Mouse (Mus musculus) MEL (cell line): ENCODE data around the gene Pdia3.
A peak's percentile ranks its signal among the peaks of the same experiment; 100 is the strongest.

Experiments
- CTCF ChIP-seq, 3 experiments: IDR thresholded peaks in 2 of 3; conservative IDR thresholded peaks in 1 of 3; 2 replicates each; pipeline ENCODE4 v1.5.1; 2011 to 2012; ENCODE audit warnings: low read length in 3 of 3, low read depth in 2 of 3, mild to moderate bottlenecking in 2 of 3, improper control_type of control experiment in 1 of 3, inconsistent platforms in 1 of 3, mixed read lengths in 1 of 3, moderate library complexity in 1 of 3; ENCODE audit not compliant: control insufficient read depth in 1 of 3, insufficient read depth in 1 of 3, poor library complexity in 1 of 3, severe bottlenecking in 1 of 3
- EP300 ChIP-seq, 2 experiments: IDR thresholded peaks; 2 replicates each; pipeline ENCODE4 v1.6.1; 2011; ENCODE audit warnings: improper control_type of control experiment in 2 of 2, low read length in 2 of 2, low read depth in 1 of 2, mild to moderate bottlenecking in 1 of 2
- MAX ChIP-seq: IDR thresholded peaks from 2 replicates; pipeline ENCODE4 v1.6.1; 2011; ENCODE audit warnings: low read length, improper control_type of control experiment
- MAZ ChIP-seq: IDR thresholded peaks from 2 replicates; pipeline ENCODE4 v1.6.1; 2012; ENCODE audit warnings: low read depth, mild to moderate bottlenecking, inconsistent platforms, low read length, improper control_type of control experiment
- MEF2A ChIP-seq: IDR thresholded peaks from 2 replicates; pipeline ENCODE4 v1.6.1; 2014; ENCODE audit warnings: low read depth, mild to moderate bottlenecking, inconsistent platforms, low read length, improper control_type of control experiment; ENCODE audit not compliant: poor library complexity, insufficient replicate concordance, severe bottlenecking; ENCODE audit errors: extremely low read depth
- MYC ChIP-seq: IDR thresholded peaks from 2 replicates; pipeline ENCODE4 v1.6.1; 2011; ENCODE audit warnings: low read depth, mild to moderate bottlenecking, low read length, improper control_type of control experiment, moderate library complexity
- POLR2A ChIP-seq, 2 experiments: IDR thresholded peaks; 2 replicates each; pipeline ENCODE4 v1.6.1; 2011 to 2012; ENCODE audit warnings: low read length in 2 of 2, mild to moderate bottlenecking in 2 of 2, control low read depth in 1 of 2, improper control_type of control experiment in 1 of 2, low read depth in 1 of 2, moderate library complexity in 1 of 2; ENCODE audit not compliant: control insufficient read depth in 1 of 2, insufficient read depth in 1 of 2, poor library complexity in 1 of 2
- POLR2AphosphoS5 ChIP-seq: IDR thresholded peaks from 2 replicates; pipeline ENCODE4 v1.6.1; 2012; ENCODE audit warnings: low read depth, borderline replicate concordance, mild to moderate bottlenecking, inconsistent platforms, low read length, moderate library complexity, mixed read lengths
- TCF12 ChIP-seq: IDR thresholded peaks from 2 replicates; pipeline ENCODE4 v1.6.1; 2014; ENCODE audit warnings: low read depth, mild to moderate bottlenecking, inconsistent platforms, low read length, improper control_type of control experiment, moderate library complexity
- ZMIZ1 ChIP-seq: IDR thresholded peaks from 2 replicates; pipeline ENCODE4 v1.6.1; 2012; ENCODE audit warnings: low read depth, mild to moderate bottlenecking, inconsistent platforms, low read length, improper control_type of control experiment, moderate library complexity

GRCm38 (mm10) chr2:121447006-121447405, 33.4 kb downstream of the Pdia3 start:
- TF ChIP-seq MAX (peak; percentile 58), MEF2A (no peak), CTCF (IDR thresholded peaks at IDR 0.05 in 2 of 3, conservative IDR thresholded peaks at IDR 0.05 in 1 of 3; ENCODE audit: control insufficient read depth in 1 of 3, insufficient read depth in 1 of 3, low read depth in 2 of 3, low read length in 3 of 3, poor library complexity in 1 of 3, severe bottlenecking in 1 of 3) (no peak), MAZ (no peak), POLR2A (IDR thresholded peaks at IDR 0.05; ENCODE audit: control insufficient read depth in 1 of 2, insufficient read depth in 1 of 2, low read depth in 1 of 2, low read length in 2 of 2, poor library complexity in 1 of 2) (no peak), TCF12 (no peak), MYC (no peak), EP300 (IDR thresholded peaks at IDR 0.05; ENCODE audit: low read depth in 1 of 2, low read length in 2 of 2) (peak; percentile 4 to 5; a peak in 1 of 4 replicates), POLR2AphosphoS5 (no peak), ZMIZ1 (no peak)
